Mouse (Mus musculus) adrenal gland (tissue): ENCODE measurements around the gene Gm6465.
"Not testable (repeated sequence)": the region's sequence is repeated elsewhere in the genome, so short reads cannot be mapped to it uniquely, and the experiment has no call there.

Experiments
- intact Hi-C: fragments of 180-260 bp; cut with DNase I; formaldehyde crosslinking; loops from one replicate; pipeline ENCODE4 v1.15.1; 2025
- long read RNA-seq, 2 experiments: library from polyadenylated mRNA; unstranded; transcript quantifications; one replicate each; pipeline ENCODE4 v2.0.0; 2020; ENCODE audit warnings: borderline replicate concordance in 1 of 2; ENCODE audit not compliant: insufficient replicate concordance in 1 of 2

The Gm6465 gene
- long read RNA-seq, experiment 1 = 0 reads
- long read RNA-seq, experiment 2 = 0 reads

- intact Hi-C loops = not testable (repeated sequence)
Observed at GRCm38 (mm10) chr5:11845239-11845638, at the start of gene Gm6465. Gm6465 (plus strand) TSS chr5:11845539.

DNA sequence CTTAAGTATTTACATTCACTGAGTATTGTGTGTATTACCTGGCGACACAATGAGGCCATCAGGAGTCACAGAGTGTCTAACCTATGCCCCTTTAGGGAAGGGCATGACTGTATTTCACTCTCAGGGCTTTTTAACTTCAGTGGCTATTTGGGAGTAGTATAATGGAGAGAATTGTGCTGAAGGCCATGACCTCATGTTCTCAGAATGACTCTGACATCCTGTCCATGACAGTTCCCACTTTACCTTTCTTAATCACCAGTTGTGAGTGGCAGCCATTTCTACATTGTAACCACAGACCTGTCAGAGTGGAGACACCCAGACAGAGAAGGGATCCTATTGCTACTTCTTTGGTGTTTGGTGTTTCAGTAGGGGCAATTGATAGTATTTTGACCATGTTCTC, 485 bp downstream of the Gm6465 start:
- intact Hi-C loops = not testable (repeated sequence)

DNA sequence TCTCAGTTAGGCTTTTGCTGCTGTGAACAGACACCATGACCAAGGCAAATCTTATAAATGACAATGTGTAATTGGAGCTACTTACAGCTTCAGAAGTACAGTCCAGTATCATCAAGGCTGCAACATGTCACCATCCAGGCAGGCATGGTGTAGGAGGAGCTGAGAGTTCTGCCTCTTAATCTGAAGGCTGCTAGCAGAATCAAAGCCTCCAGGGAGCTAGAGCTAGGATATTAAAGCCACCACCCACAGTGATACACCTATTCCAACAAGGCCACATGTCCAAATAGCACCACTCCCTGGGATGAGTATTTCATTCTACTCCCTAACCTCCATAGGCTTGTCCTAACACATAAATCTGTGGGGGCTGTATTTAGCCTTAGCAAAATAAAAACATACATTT, 12.6 kb downstream of the Gm6465 start:
- intact Hi-C loops = not testable (repeated sequence)
